Mouse (Mus musculus) retina, embryonic 14.5 days (tissue): ENCODE measurements around the gene Slpi.

Experiments
- DNase-seq: peaks from one replicate; pipeline ENCODE4 v3.0.0-alpha.2; 2015; ENCODE audit warnings: low spot score

The Slpi gene

GRCm38 (mm10) chr2:164421306-164421705 is 32.4 kb upstream of the Slpi start:
- DNase-seq: no peak

GRCm38 (mm10) chr2:164419489-164419888 is 30.6 kb upstream of the Slpi start:
- DNase-seq: no peak

GRCm38 (mm10) chr2:164418308-164418875 is 29.5 kb upstream of the Slpi start:
- no peak for DNase-seq

GRCm38 (mm10) chr2:164417198-164417597 is 28.3 kb upstream of the Slpi start:
- DNase-seq: peak; percentile 72

- DNase-seq: no peak
Measured at GRCm38 (mm10) chr2:164414581-164414980, 25.7 kb upstream of the Slpi start.

- DNase-seq: no peak
Measured at GRCm38 (mm10) chr2:164414167-164414566, 25.3 kb upstream of the Slpi start.

GRCm38 (mm10) chr2:164407708-164408107 is 18.8 kb upstream of the Slpi start:
- peak; percentile 88 for DNase-seq

- no peak for DNase-seq
Measured at GRCm38 (mm10) chr2:164405519-164405918, 16.6 kb upstream of the Slpi start.

GRCm38 (mm10) chr2:164405060-164405459 is 16.2 kb upstream of the Slpi start, which contains the start of gene Matn4:
TSS of gene Matn4 (minus strand) at chr2:164405160.
- no peak for DNase-seq

- no peak for DNase-seq
Measured at GRCm38 (mm10) chr2:164404082-164404990, 15.4 kb upstream of the Slpi start.

GRCm38 (mm10) chr2:164403396-164404081 is 14.6 kb upstream of the Slpi start:
- no peak for DNase-seq

- DNase-seq: peak; percentile 89
Measured at GRCm38 (mm10) chr2:164402906-164403305, 14.0 kb upstream of the Slpi start, which contains the start of gene Rbpjl. TSS of gene Rbpjl (plus strand) at chr2:164403141.

GRCm38 (mm10) chr2:164396911-164397310 is 8.0 kb upstream of the Slpi start:
- DNase-seq: no peak

GRCm38 (mm10) chr2:164396076-164396475 is 7.2 kb upstream of the Slpi start:
- no peak for DNase-seq

GRCm38 (mm10) chr2:164393126-164393525 is 4.2 kb upstream of the Slpi start:
- no peak for DNase-seq

- peak; percentile 91 for DNase-seq
Measured at GRCm38 (mm10) chr2:164389499-164389898, 604 bp upstream of the Slpi start.

- peak; percentile 65 for DNase-seq
Measured at GRCm38 (mm10) chr2:164386953-164387352, 1.9 kb downstream of the Slpi start.

GRCm38 (mm10) chr2:164385927-164386763 is 2.8 kb downstream of the Slpi start:
- peak; percentile 73 for DNase-seq

- DNase-seq: no peak
Measured at GRCm38 (mm10) chr2:164383656-164384399, 5.1 kb downstream of the Slpi start.

- DNase-seq: no peak
Measured at GRCm38 (mm10) chr2:164382971-164383370, 5.9 kb downstream of the Slpi start.

- DNase-seq: no peak
Measured at GRCm38 (mm10) chr2:164381726-164382125, 7.2 kb downstream of the Slpi start.
